Mouse (Mus musculus) MEL (cell line): ENCODE data around the gene Naaa.

ENCODE experiments used
- CTCF ChIP-seq, 3 experiments: IDR thresholded peaks in 2 of 3; conservative IDR thresholded peaks in 1 of 3; 2 replicates each; pipeline ENCODE4 v1.5.1; 2011 to 2012; ENCODE audit warnings: low read length in 3 of 3, low read depth in 2 of 3, mild to moderate bottlenecking in 2 of 3, improper control_type of control experiment in 1 of 3, inconsistent platforms in 1 of 3, mixed read lengths in 1 of 3, moderate library complexity in 1 of 3; ENCODE audit not compliant: control insufficient read depth in 1 of 3, insufficient read depth in 1 of 3, poor library complexity in 1 of 3, severe bottlenecking in 1 of 3
- E2F4 ChIP-seq: IDR thresholded peaks from 2 replicates; pipeline ENCODE4 v1.6.1; 2011; ENCODE audit warnings: low read depth, low read length, improper control_type of control experiment, borderline replicate concordance
- JUND ChIP-seq: IDR thresholded peaks from 2 replicates; pipeline ENCODE4 v1.6.1; 2011; ENCODE audit warnings: low read depth, mild to moderate bottlenecking, improper control_type of control experiment, low read length
- MYB ChIP-seq: IDR thresholded peaks from 2 replicates; pipeline ENCODE4 v1.6.1; 2011; ENCODE audit warnings: mild to moderate bottlenecking, low read depth, low read length, improper control_type of control experiment
- USF1 ChIP-seq: IDR thresholded peaks from 2 replicates; pipeline ENCODE4 v1.6.1; 2014; ENCODE audit warnings: low read depth, mild to moderate bottlenecking, inconsistent platforms, low read length, improper control_type of control experiment, moderate library complexity

- TF ChIP-seq E2F4 (no peak), JUND (no peak), CTCF (IDR thresholded peaks at IDR 0.05 in 2 of 3, conservative IDR thresholded peaks at IDR 0.05 in 1 of 3; ENCODE audit: control insufficient read depth in 1 of 3, insufficient read depth in 1 of 3, low read depth in 2 of 3, low read length in 3 of 3, poor library complexity in 1 of 3, severe bottlenecking in 1 of 3) (no peak), MYB (no peak), USF1 (no peak)
Observed at GRCm38 (mm10) chr5:92240769-92241168, 37.2 kb downstream of the Naaa start.
